Mouse (Mus musculus) testis, adult 10 weeks (tissue): Measurements from ENCODE around the gene Slc39a3. TPM values are rescaled to one million over a fixed set of nuclear protein-coding genes. Genes with fewer than 3 reads are reported as not detected.

Experiments
- polyA plus RNA-seq: library from polyadenylated mRNA; stranded (reverse); fragments of 350-450 nt; fragmentation: Illumina TruSeq; extraction: RNeasy Lipid Tissue Mini Kit (QIAGEN cat#74804); gene quantifications from one replicate; pipeline ENCODE4 v1.2.3, GENCODE M21; 2014; ENCODE audit warnings: low read depth, low replicate concordance

Gene Slc39a3
- polyA plus RNA-seq: 0.71 TPM

DNA sequence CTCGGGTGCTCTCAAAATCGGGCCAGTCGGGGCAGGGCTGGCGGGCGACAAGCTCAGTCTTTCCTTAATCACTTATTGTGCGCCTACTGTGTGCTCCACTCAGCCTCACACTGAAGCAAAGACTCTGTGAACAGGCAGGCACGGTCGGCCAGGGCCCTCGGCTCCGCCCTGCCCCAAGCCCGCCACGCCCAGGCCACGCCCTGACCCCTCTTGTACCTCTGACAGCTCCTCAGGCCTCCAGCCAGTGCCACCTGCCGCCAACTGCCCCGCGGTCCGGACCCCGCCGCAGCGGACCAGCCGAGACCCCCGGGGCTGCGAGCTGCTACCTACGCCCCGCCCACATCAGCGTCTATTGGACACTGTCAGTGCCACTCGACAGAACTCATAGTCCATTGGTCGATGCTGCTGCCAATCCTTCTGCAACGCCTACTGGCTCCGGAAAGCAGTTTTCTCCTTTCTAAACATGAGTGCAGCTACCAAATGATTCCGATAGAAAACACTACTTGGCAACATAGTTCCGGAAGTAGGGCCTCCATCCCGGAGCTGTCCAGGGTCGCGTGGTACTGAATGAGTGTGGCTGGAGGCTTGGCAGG, at the start of gene Slc39a3:
Slc39a3 (minus strand) TSS at position 439 of the 593 bp plus-strand sequence.

DNA sequence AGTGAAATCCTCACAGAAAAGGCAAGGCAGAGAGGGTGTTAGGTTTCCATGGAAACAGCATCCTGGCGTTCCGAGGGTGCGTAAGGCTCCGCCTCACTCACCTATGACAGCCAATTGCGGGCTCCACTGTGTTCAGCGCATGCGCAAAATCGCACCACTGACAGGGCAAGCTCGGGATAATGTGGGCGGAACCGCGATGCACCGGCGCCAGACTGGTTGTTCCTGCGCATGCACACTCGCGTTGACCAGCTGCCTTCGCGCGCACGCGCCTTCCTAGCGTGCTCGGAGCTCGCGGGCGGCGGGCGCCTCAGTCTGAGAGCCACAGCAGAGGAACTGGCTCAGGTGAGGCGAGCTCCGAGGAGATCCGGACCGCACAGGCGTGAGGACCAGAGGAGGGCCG, 32.6 kb upstream of the Slc39a3 start, which contains the start of gene Thop1:
Thop1 (plus strand) TSS at position 200 of the 400 bp plus-strand sequence.

DNA sequence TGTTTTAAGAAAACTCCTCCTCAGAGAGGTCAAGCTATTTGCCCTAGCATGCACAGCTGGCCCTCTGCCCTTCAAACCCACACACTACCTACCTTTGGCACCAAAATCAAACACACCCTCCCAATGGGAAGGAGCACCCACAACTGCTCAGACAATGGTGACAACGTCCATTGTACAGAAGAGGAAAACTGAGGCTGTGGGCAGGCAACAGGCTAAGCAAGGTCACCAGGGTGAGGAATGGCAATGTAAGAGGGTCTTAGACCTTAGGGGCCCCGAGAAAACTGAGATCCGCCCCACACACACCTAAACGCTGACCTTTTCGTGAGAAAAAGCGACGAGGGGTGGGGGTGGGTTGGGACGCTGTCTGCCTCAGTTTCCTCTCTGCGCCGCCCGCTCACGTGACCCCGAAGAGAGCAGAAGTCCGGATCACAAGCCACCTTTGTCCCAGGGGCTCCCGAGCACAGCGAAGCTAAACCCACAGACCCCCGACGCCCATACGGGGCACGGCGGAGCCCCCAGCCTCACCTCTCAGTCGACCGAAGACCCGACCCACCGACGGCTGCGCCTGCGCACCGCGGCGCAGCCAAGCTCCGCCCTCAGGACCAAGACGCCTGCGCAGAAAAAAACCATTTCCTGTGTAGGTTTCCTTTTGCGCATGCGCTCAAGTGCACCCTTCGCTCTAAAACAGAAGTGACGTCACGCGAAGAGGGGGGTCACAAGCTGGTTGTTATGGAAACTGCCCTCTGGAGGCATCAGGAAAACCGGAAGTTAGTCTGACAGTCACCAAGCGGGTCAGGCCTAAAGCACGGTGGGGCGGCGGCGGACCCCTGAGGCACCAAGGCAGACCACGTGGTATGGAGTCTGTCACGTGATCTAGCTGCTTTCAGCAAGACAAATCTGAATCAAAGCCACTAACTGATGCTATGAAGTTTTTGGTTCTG, 22.6 kb upstream of the Slc39a3 start, which contains the start of gene Sgta:
Sgta (minus strand) TSS at position 579 of the 941 bp plus-strand sequence.

DNA sequence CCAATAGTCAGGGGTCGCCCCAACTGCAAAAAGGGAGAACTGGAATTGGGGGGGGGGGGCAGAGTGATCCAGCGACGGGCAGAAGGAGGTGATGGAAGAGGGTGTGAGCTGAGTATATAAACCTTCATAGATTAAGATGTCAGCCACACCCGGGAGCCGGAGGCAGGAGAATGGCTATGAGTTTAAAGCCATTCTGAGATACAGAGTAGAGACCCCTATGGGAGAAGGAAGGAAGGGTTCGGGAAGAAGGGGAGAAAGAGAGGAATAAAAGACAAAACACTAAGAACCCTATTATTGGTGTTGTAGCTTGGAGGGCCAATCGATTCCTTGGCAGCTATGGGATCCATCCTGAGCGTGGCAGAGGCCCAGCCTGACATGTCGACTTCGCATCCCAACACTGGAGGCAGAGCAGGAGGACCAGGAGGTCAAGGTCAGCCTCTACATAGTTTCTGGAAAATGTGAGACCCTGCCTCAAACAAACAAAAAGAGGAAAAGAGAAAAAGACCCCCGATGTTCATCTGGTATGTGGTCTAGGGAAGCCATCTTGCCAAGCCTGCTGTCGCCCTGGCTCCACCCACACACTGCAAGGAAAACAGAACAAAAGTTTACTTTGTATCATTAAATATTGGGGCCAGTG, 11.5 kb downstream of the Slc39a3 start, which contains the start of gene Diras1:
Diras1 (minus strand) TSS at position 24 of the 637 bp plus-strand sequence.

DNA sequence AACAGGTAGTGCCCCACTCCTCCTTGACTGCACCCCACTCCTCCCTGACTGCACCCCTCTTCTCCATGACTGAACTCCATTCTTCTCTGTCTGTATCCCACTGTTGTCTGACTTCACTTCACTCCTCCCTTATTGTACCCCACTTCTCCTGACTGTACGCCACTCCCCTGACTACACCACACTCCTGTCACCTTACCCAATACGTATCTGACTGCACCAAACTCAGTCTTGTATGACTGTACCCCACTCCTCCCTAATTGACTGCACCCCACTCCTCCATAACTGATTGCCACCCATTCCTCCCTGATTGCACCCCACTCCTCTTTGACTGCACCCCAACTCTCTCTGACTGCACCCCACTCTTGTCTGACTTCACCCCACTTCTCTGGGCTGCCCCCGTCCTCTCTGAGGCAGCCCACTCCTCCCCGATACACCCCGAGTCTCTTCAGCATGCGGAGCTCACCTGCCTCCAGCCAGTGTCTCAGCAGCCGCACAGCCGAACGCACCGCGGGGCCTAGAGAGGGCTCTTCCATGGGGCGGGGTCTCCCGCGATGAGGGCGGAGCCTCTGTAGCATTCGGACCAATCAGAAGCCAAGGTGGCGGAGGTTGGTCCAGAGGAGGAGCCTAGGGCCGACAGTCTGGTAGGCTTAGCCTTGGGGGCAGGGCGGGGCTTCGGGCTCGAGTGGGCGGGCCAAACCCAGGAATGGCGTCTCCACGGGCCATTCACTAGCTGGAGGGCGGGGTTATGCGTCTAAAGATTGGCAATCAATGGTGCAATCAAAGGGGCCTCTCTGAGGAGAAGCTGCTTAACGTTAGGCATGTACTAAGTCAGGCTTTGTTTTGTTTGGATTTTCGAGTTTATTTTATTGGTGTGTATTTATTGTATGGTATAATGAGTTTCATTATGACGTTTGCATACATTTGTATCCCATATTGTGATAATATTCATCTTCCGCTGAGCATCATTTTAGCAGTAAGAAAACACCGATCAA, 22.5 kb downstream of the Slc39a3 start, which contains the start of gene Gng7:
Gng7 (minus strand) TSS at position 553 of the 992 bp plus-strand sequence.

Other genes starting within 250 kb of the Slc39a3 start
- gene Sf3a2, start 239.2 kb downstream of the Slc39a3 start, polyA plus RNA-seq: 5.3 TPM
- 3.8 TPM for gene Plekhj1, start 238.8 kb downstream of the Slc39a3 start, polyA plus RNA-seq
- gene Amh, start 232.2 kb downstream of the Slc39a3 start, polyA plus RNA-seq: not detected
- gene Jsrp1, start 223.9 kb downstream of the Slc39a3 start, polyA plus RNA-seq: not detected
- gene Oaz1, start 210.8 kb downstream of the Slc39a3 start, polyA plus RNA-seq: 30.7 TPM
- gene Lingo3, start 193.4 kb downstream of the Slc39a3 start, polyA plus RNA-seq: 0.06 TPM
- gene Lsm7, start 182.2 kb downstream of the Slc39a3 start, polyA plus RNA-seq: 2.3 TPM
- 1.7 TPM for gene Sppl2b, start 182.2 kb downstream of the Slc39a3 start, polyA plus RNA-seq
- gene Tmprss9, start 165.6 kb downstream of the Slc39a3 start, polyA plus RNA-seq: not detected
- gene Timm13, start 136.5 kb downstream of the Slc39a3 start, polyA plus RNA-seq: not detected
- 1.6 TPM for gene Lmnb2, start 119.2 kb downstream of the Slc39a3 start, polyA plus RNA-seq
- gene Gadd45b, start 107.4 kb downstream of the Slc39a3 start, polyA plus RNA-seq: 3.8 TPM
- 0.27 TPM for gene Gng7, start 22.5 kb downstream of the Slc39a3 start, polyA plus RNA-seq
- gene Diras1, start 11.8 kb downstream of the Slc39a3 start, polyA plus RNA-seq: 0.17 TPM
- 3.3 TPM for gene Sgta, start 22.8 kb upstream of the Slc39a3 start, polyA plus RNA-seq
- gene Thop1, start 32.6 kb upstream of the Slc39a3 start, polyA plus RNA-seq: 3.0 TPM
- 0.08 TPM for gene Creb3l3, start 61.4 kb upstream of the Slc39a3 start, polyA plus RNA-seq
- 3.2 TPM for gene Map2k2, start 68.5 kb upstream of the Slc39a3 start, polyA plus RNA-seq
- gene Zbtb7a, start 97.8 kb upstream of the Slc39a3 start, polyA plus RNA-seq: 1.8 TPM
- 0.78 TPM for gene Pias4, start 130.5 kb upstream of the Slc39a3 start, polyA plus RNA-seq
- 18.1 TPM for gene Eef2, start 139.2 kb upstream of the Slc39a3 start, polyA plus RNA-seq
- not detected for gene Dapk3, start 145.6 kb upstream of the Slc39a3 start, polyA plus RNA-seq
- 0.28 TPM for gene 4930442H23Rik, start 146.4 kb upstream of the Slc39a3 start, polyA plus RNA-seq
- gene Nmrk2, start 164.6 kb upstream of the Slc39a3 start, polyA plus RNA-seq: not detected
- 0.06 TPM for gene Atcay, start 193.4 kb upstream of the Slc39a3 start, polyA plus RNA-seq
- gene Zfr2, start 195.7 kb upstream of the Slc39a3 start, polyA plus RNA-seq: 0.76 TPM
- gene Matk, start 215.5 kb upstream of the Slc39a3 start, polyA plus RNA-seq: not detected
- 6.4 TPM for gene Mrpl54, start 229.5 kb upstream of the Slc39a3 start, polyA plus RNA-seq
- gene Apba3, start 229.5 kb upstream of the Slc39a3 start, polyA plus RNA-seq: 4.4 TPM